Mouse (Mus musculus) right cerebral cortex, adult 2 months (tissue): Measurements from ENCODE around the gene Abcg4.
"Not testable (repeated sequence)": the region's sequence is repeated elsewhere in the genome, so short reads cannot be mapped to it uniquely, and the experiment has no call there.

Source experiments
- DNase-seq, 2 experiments: peaks; one replicate each; pipeline ENCODE4 v3.0.0; 2021 to 2022; ENCODE audit warnings: low spot score in 2 of 2

Abcg4 gene

GRCm38 (mm10) chr9:44319887-44320798, 31.7 kb upstream of the Abcg4 start, which contains the start of gene C2cd2l:
Gene C2cd2l, minus strand, starts transcription at chr9:44320285.
- DNase-seq: peak; percentile 90

GRCm38 (mm10) chr9:44319105-44319886, 30.9 kb upstream of the Abcg4 start:
- DNase-seq: peak in 1 of 2 experiments; percentile 35

- DNase-seq: no peak
Observed at GRCm38 (mm10) chr9:44318826-44319095, 30.3 kb upstream of the Abcg4 start.

- DNase-seq: no peak
Observed at GRCm38 (mm10) chr9:44318076-44318825, 29.8 kb upstream of the Abcg4 start.

- DNase-seq: no peak
Observed at GRCm38 (mm10) chr9:44317452-44317851, 29.0 kb upstream of the Abcg4 start.

- DNase-seq: no peak
Observed at GRCm38 (mm10) chr9:44314910-44315309, 26.5 kb upstream of the Abcg4 start.

GRCm38 (mm10) chr9:44314257-44314547, 25.8 kb upstream of the Abcg4 start:
- no peak for DNase-seq

GRCm38 (mm10) chr9:44313476-44314256, 25.3 kb upstream of the Abcg4 start:
- peak; percentile 87 to 88 for DNase-seq

- no peak for DNase-seq
Observed at GRCm38 (mm10) chr9:44311136-44312134, 23.0 kb upstream of the Abcg4 start.

GRCm38 (mm10) chr9:44310750-44311135, 22.3 kb upstream of the Abcg4 start:
- DNase-seq: no peak

- no peak for DNase-seq
Observed at GRCm38 (mm10) chr9:44309756-44310155, 21.3 kb upstream of the Abcg4 start.

GRCm38 (mm10) chr9:44307248-44307647, 18.8 kb upstream of the Abcg4 start:
- DNase-seq: no peak

GRCm38 (mm10) chr9:44306532-44306931, 18.1 kb upstream of the Abcg4 start:
- DNase-seq: no peak

- peak; percentile 99 for DNase-seq
Observed at GRCm38 (mm10) chr9:44305466-44306079, 17.2 kb upstream of the Abcg4 start, which contains the start of gene Hinfp. Gene Hinfp, minus strand, starts transcription at chr9:44305671.

GRCm38 (mm10) chr9:44300001-44300400, 11.6 kb upstream of the Abcg4 start:
- DNase-seq: not testable (repeated sequence)

- no peak for DNase-seq
Observed at GRCm38 (mm10) chr9:44292490-44292889, 4.1 kb upstream of the Abcg4 start.

- no peak for DNase-seq
Observed at GRCm38 (mm10) chr9:44288959-44289291, 510 bp upstream of the Abcg4 start.

- DNase-seq: peak; percentile 31 to 36
Observed at GRCm38 (mm10) chr9:44287401-44288075, 877 bp downstream of the Abcg4 start.

- no peak for DNase-seq
Observed at GRCm38 (mm10) chr9:44287003-44287400, 1.4 kb downstream of the Abcg4 start.
